8 mouse cellular contexts compared by ENCODE assay signal in genomic region chr4:149697506-149698196, GRCm38 (mm10). TPM values are rescaled to one million over a fixed set of nuclear protein-coding genes. Genes with fewer than 3 reads are reported as not detected.
DNase-seq lines count a peak whose midpoint lies in the region; ATAC-seq and TF ChIP-seq lines count a peak whose summit lies in the region.

No protein-coding gene starts in this region.

- TF ChIP-seq CTCF in testis, adult 2 months (IDR thresholded peaks at IDR 0.05; ENCODE audit: control insufficient read depth, insufficient read depth, insufficient replicate concordance, low read depth, low read length), result no peak
- no peak for TF ChIP-seq CTCF in thymus, adult 2 months (IDR thresholded peaks at IDR 0.05; ENCODE audit: borderline replicate concordance, control insufficient read depth, extremely low read depth, insufficient read depth, low read length, poor library complexity)

- H3K4me2 ChIP-seq in forebrain, embryonic 11.5 days (ENCODE audit: low read depth, low read length, severe bottlenecking), result peak overlapping the region; percentile 74

- H3K4me1 ChIP-seq in testis, adult 2 months (ENCODE audit: control insufficient read depth, insufficient read depth, low read length), result peaks cover 24% of the 10 kb centered on the region
- H3K4me1 ChIP-seq in forebrain, embryonic 11.5 days (replicated peaks; ENCODE audit: control insufficient read depth, insufficient read depth, low read length), result peaks cover 2% of the 10 kb centered on the region; the same call in 1 of the 2 replicates
- H3K4me1 ChIP-seq in limb, embryonic 10.5 days, result peaks cover 25% of the 10 kb centered on the region
- peaks cover 47% of the 10 kb centered on the region for H3K4me1 ChIP-seq in thymus, adult 2 months (replicated peaks; ENCODE audit: control insufficient read depth, insufficient read depth, low read length)

- no peak for DNase-seq in testis, postnatal 14 days (ENCODE audit: low spot score)
- no peak for DNase-seq in forebrain, embryonic 11.5 days (ENCODE audit: low spot score)
- DNase-seq in limb, embryonic 10.5 days (ENCODE audit: low spot score), result no peak
- DNase-seq in thymus, adult 2 months, result peak; percentile 68
- no peak for DNase-seq in layer of hippocampus, postnatal 14 days (ENCODE audit: low spot score in 2 of 2)
- no peak for DNase-seq in layer of hippocampus, adult 18-20 months (ENCODE audit: low spot score in 2 of 2)

- H3K27ac ChIP-seq in testis, adult 2 months (ENCODE audit: control insufficient read depth, insufficient read depth, low read depth, low read length), result no peak overlapping the region; the same call in none of the 2 replicates
- H3K27ac ChIP-seq in forebrain, embryonic 11.5 days (ENCODE audit: low read depth, low read length), result no peak overlapping the region
- H3K27ac ChIP-seq in limb, embryonic 10.5 days, result peak overlapping the region; percentile 68; the same call in 1 of the 2 replicates
- H3K27ac ChIP-seq in thymus, adult 2 months (ENCODE audit: control insufficient read depth, insufficient read depth, low read length), result peak overlapping the region; percentile 88

- 18% methylated on average over 15 of the region's 15 CpGs for WGBS in forebrain, embryonic 11.5 days
- 18% methylated on average over 15 of the region's 15 CpGs for WGBS in limb, embryonic 10.5 days
- 2% methylated on average over 14 of the region's 15 CpGs for WGBS in thymus, adult 2 months

- H3K36me3 ChIP-seq in testis, adult 2 months (ENCODE audit: control insufficient read depth, insufficient read depth, low read length), result no peaks in the 10 kb centered on the region
- no peaks in the 10 kb centered on the region for H3K36me3 ChIP-seq in forebrain, embryonic 11.5 days (ENCODE audit: control insufficient read depth, insufficient read depth, low read length)
- H3K36me3 ChIP-seq in limb, embryonic 10.5 days, result no peaks in the 10 kb centered on the region
- no peaks in the 10 kb centered on the region for H3K36me3 ChIP-seq in thymus, adult 2 months (ENCODE audit: control insufficient read depth, insufficient read depth, low read length)

- no peaks in the 10 kb centered on the region for H3K9me3 ChIP-seq in forebrain, embryonic 11.5 days (ENCODE audit: control insufficient read depth, low read length)
- H3K9me3 ChIP-seq in limb, embryonic 10.5 days (replicated peaks), result no peaks in the 10 kb centered on the region

- H3K4me3 ChIP-seq in testis, adult 2 months (ENCODE audit: control insufficient read depth, low read depth, low read length), result peak overlapping the region; percentile 84
- H3K4me3 ChIP-seq in forebrain, embryonic 11.5 days (ENCODE audit: low read depth, low read length), result peak overlapping the region; percentile 43
- peak overlapping the region; percentile 60 for H3K4me3 ChIP-seq in limb, embryonic 10.5 days
- H3K4me3 ChIP-seq in thymus, adult 2 months (ENCODE audit: control insufficient read depth, insufficient read depth, low read length), result peak overlapping the region; percentile 90

- TF ChIP-seq POLR2A in testis, adult 2 months (IDR thresholded peaks at IDR 0.05; ENCODE audit: control insufficient read depth, low read depth, low read length), result no peak
- TF ChIP-seq POLR2A in thymus, adult 2 months (IDR thresholded peaks at IDR 0.05; ENCODE audit: control insufficient read depth, extremely low read depth, insufficient read depth, low read length, poor library complexity), result no peak; the same call in 1 of the 2 replicates

- H3K9ac ChIP-seq in forebrain, embryonic 11.5 days (ENCODE audit: low read length), result peak overlapping the region; percentile 62

- no peaks in the 10 kb centered on the region for H3K27me3 ChIP-seq in testis, adult 2 months (ENCODE audit: control insufficient read depth, insufficient read depth, low read length)
- peaks cover 5% of the 10 kb centered on the region; the same call in 1 of the 2 replicates for H3K27me3 ChIP-seq in forebrain, embryonic 11.5 days (ENCODE audit: control insufficient read depth, insufficient read depth, low read length)
- H3K27me3 ChIP-seq in limb, embryonic 10.5 days (ENCODE audit: low read depth, poor library complexity, severe bottlenecking), result peaks cover 52% of the 10 kb centered on the region
- H3K27me3 ChIP-seq in thymus, adult 2 months (ENCODE audit: control insufficient read depth, insufficient read depth, low read length), result no peaks in the 10 kb centered on the region

- ATAC-seq in forebrain, embryonic 11.5 days (replicated peaks; ENCODE audit: low FRiP score), result no peak
- peak; percentile 48 for ATAC-seq in megakaryocyte-erythroid progenitor cell, adult 5-6 weeks (replicated peaks; ENCODE audit: low FRiP score, low TSS enrichment, poor library complexity, severe bottlenecking)

RNA-seq across cellular contexts. Expression of gene Pik3cd, which starts 4.7 kb away (rescaled TPM):
- 27.7 and 28.5 TPM in 2 replicates for polyA plus RNA-seq in testis, adult 2 months (2012; rRNA removed)
- 6.3 and 7.0 TPM in 2 replicates for polyA plus RNA-seq in forebrain, embryonic 11.5 days (2014; fragmentation: Nextera tagmentation; extraction: Ambion mirVana)
- 2.7 and 3.4 TPM in 2 replicates for polyA plus RNA-seq in limb, embryonic 10.5 days (2016; fragmentation: Nextera tagmentation; extraction: Ambion mirVana)
- total RNA-seq in megakaryocyte-erythroid progenitor cell, adult 5-6 weeks (2014; fragmentation: Nextera tagmentation), result 29.6 and 39.7 TPM in 2 replicates
- total RNA-seq in megakaryocyte-erythroid progenitor cell, adult 5-6 weeks (2017), result 14.1 and 17.9 TPM in 2 replicates
- 106 and 120 TPM in 2 replicates for polyA plus RNA-seq in thymus, adult 2 months (2012; rRNA removed)
- 10 to 100 TPM; 25.2 to 27.7 TPM for total RNA-seq in layer of hippocampus, postnatal 14 days (2021)
- 10 to 100 TPM; 21.4 to 26.3 TPM for total RNA-seq in layer of hippocampus, adult 18-20 months (2021)

RNA-seq across cellular contexts. Expression of gene Tmem201, which starts 40.2 kb away (rescaled TPM):
- 15.7 and 15.8 TPM in 2 replicates for polyA plus RNA-seq in testis, adult 2 months (2012; rRNA removed)
- polyA plus RNA-seq in forebrain, embryonic 11.5 days (2014; fragmentation: Nextera tagmentation; extraction: Ambion mirVana), result 25.1 and 26.3 TPM in 2 replicates
- 50.7 and 52.1 TPM in 2 replicates for polyA plus RNA-seq in limb, embryonic 10.5 days (2016; fragmentation: Nextera tagmentation; extraction: Ambion mirVana)
- 22.9 and 24.1 TPM in 2 replicates for total RNA-seq in megakaryocyte-erythroid progenitor cell, adult 5-6 weeks (2014; fragmentation: Nextera tagmentation)
- 6.4 and 8.1 TPM in 2 replicates for total RNA-seq in megakaryocyte-erythroid progenitor cell, adult 5-6 weeks (2017)
- polyA plus RNA-seq in thymus, adult 2 months (2012; rRNA removed), result 71.7 and 79.0 TPM in 2 replicates
- total RNA-seq in layer of hippocampus, postnatal 14 days (2021), result 10 to 100 TPM; 64.8 to 69.1 TPM
- 10 to 100 TPM; 68.1 to 73.2 TPM for total RNA-seq in layer of hippocampus, adult 18-20 months (2021)

Comparison
In these comparisons a context has a peak if more than half of its experiments do, and no peak if none do; other contexts are left out.
1. H3K27ac ChIP-seq: peak in limb, embryonic 10.5 days (single experiment) and thymus, adult 2 months (single experiment); none in testis, adult 2 months (single experiment) and forebrain, embryonic 11.5 days (single experiment).
2. Peak in every context shown above with its lines, with median percentiles within 50 percentile points of each other: H3K4me3 ChIP-seq.